Mouse (Mus musculus) kidney, adult 2 months (tissue): ENCODE data around the gene Ccl22.

Experiments used
- CTCF ChIP-seq: fragments of 200-500 bp; conservative IDR thresholded peaks from 2 replicates; pipeline ENCODE4 v1.5.1; 2011; ENCODE audit warnings: low read depth, mild to moderate bottlenecking, control low read depth, low read length, moderate library complexity, mixed read lengths; ENCODE audit not compliant: insufficient read depth, insufficient read length
- POLR2A ChIP-seq: fragments of 200-500 bp; IDR thresholded peaks from one replicate; pipeline ENCODE4 v1.6.1; 2011; ENCODE audit warnings: low read depth, low read length, control low read depth

DNA sequence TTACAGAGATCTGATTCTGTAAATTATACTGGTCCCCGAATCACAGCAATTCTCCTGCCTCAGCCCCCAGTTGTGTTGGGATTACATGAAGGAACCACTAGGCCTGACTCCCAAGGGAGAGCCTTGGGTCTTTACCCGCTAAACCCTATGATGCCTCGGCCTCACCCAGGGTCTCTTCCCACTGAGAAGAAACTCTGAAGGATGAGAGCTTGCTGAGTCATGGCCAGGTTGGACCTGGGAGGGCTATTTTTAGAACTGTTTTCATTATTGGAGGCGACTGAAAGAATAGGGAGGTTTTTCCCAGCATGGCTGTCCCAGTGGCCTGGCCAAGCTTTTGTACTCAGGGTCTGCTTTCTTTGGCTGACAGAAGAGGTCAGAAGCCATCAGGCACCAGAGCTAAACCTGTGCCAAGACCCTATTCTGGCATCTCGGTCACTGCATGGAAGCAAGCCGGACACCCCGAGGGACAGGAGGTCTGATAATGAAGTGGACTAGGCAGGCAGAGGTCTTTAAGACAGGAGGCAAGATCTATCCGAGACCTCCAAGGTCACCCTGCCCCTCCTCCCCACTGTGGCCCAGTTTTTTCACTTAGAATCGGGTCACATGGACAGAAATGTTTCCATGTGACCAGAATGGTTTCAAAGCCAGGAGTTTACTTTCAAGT lies 38.5 kb upstream of the Ccl22 start:
- TF ChIP-seq CTCF (no peak), POLR2A (no peak)
